Mouse (Mus musculus) megakaryocyte, adult 5-6 weeks (primary cell): ENCODE measurements around the gene Maco1. TPM values are rescaled to one million over a fixed set of nuclear protein-coding genes. Genes with fewer than 3 reads are reported as not detected.
"Not testable (repeated sequence)": the region's sequence is repeated elsewhere in the genome, so short reads cannot be mapped to it uniquely, and the experiment has no call there.

ENCODE experiments used
- ATAC-seq: 2 replicates; pipeline ENCODE4 v1.8.0; 2016; ENCODE audit warnings: mild to moderate bottlenecking, inconsistent platforms; ENCODE audit not compliant: poor library complexity, severe bottlenecking
- total RNA-seq, 2 experiments: library from RNA; stranded (forward) in 1 of 2; stranded (reverse) in 1 of 2; fragments of 153-499, 151-499 nt in 1 of 2; fragments of 221-1000, 200-1000 nt in 1 of 2; gene quantifications; 2 replicates each; pipeline versions ENCODE4 v1.2.3 to v1.2.4; 2015 to 2017

Maco1 gene
- total RNA-seq, 2 experiments from 2014 or later, result 17.4 to 20.9 TPM

- no peak for ATAC-seq
Observed at GRCm38 (mm10) chr4:134817706-134818105, 35.4 kb downstream of the Maco1 start.

GRCm38 (mm10) chr4:134814229-134814571 is 38.9 kb downstream of the Maco1 start:
- no peak for ATAC-seq

- ATAC-seq, result no peak
Observed at GRCm38 (mm10) chr4:134813406-134814228, 39.5 kb downstream of the Maco1 start.

GRCm38 (mm10) chr4:134804765-134805164 is 48.4 kb downstream of the Maco1 start:
- no peak for ATAC-seq

GRCm38 (mm10) chr4:134802765-134803164 is 50.4 kb downstream of the Maco1 start:
- ATAC-seq, result no peak

- no peak for ATAC-seq
Observed at GRCm38 (mm10) chr4:134802155-134802554, 51.0 kb downstream of the Maco1 start.

- ATAC-seq, result no peak
Observed at GRCm38 (mm10) chr4:134800693-134801092, 52.5 kb downstream of the Maco1 start.

GRCm38 (mm10) chr4:134800098-134800497 is 53.0 kb downstream of the Maco1 start:
- no peak for ATAC-seq

GRCm38 (mm10) chr4:134799272-134799671 is 53.9 kb downstream of the Maco1 start:
- ATAC-seq, result peak; percentile 98

- no peak for ATAC-seq
Observed at GRCm38 (mm10) chr4:134798861-134799260, 54.3 kb downstream of the Maco1 start.

- no peak for ATAC-seq
Observed at GRCm38 (mm10) chr4:134797621-134798020, 55.5 kb downstream of the Maco1 start.

GRCm38 (mm10) chr4:134796581-134797361 is 56.4 kb downstream of the Maco1 start:
- ATAC-seq, result no peak

GRCm38 (mm10) chr4:134795819-134796485 is 57.2 kb downstream of the Maco1 start:
- ATAC-seq, result no peak

- not testable (repeated sequence) for ATAC-seq
Observed at GRCm38 (mm10) chr4:134794959-134795358, 58.2 kb downstream of the Maco1 start.

- peak; percentile 52; the same call in 1 of the 2 replicates for ATAC-seq
Observed at GRCm38 (mm10) chr4:134793213-134793956, 59.8 kb downstream of the Maco1 start.

- no peak for ATAC-seq
Observed at GRCm38 (mm10) chr4:134791731-134792130, 61.4 kb downstream of the Maco1 start.

GRCm38 (mm10) chr4:134786946-134787345 is 66.2 kb downstream of the Maco1 start:
- peak; percentile 93 for ATAC-seq

GRCm38 (mm10) chr4:134784701-134785100 is 68.4 kb downstream of the Maco1 start:
- ATAC-seq, result no peak

GRCm38 (mm10) chr4:134779136-134779934 is 73.8 kb downstream of the Maco1 start:
- ATAC-seq, result peak; percentile 77

- ATAC-seq, result no peak
Observed at GRCm38 (mm10) chr4:134776246-134776645, 76.9 kb downstream of the Maco1 start.
